Mouse (Mus musculus): ENCODE data around the gene Acss3. TPM values are rescaled to one million over a fixed set of nuclear protein-coding genes. Genes with fewer than 3 reads are reported as not detected.

Acss3 gene
- polyA plus RNA-seq, 1 experiment = 0.66 TPM

GRCm38 (mm10) chr10:106913032-106913431 lies 210.4 kb downstream of the Acss3 start:
- Histone ChIP-seq H3K27me3 (ENCODE audit: control insufficient read depth, insufficient read depth, low read length, poor library complexity, severe bottlenecking) (no peaks in the 10 kb centered on the region), H3K4me1 (ENCODE audit: control insufficient read depth, insufficient read depth, low read length) (peaks cover 1% of the 10 kb centered on the region), H3K9ac (ENCODE audit: low read depth, poor library complexity, severe bottlenecking) (no peak overlapping the region), H3K9me3 (replicated peaks; ENCODE audit: control insufficient read depth, insufficient read depth, low read length, poor library complexity, severe bottlenecking) (peaks cover 8% of the 10 kb centered on the region; the same call in 1 of the 2 replicates), H3K4me3 (ENCODE audit: low read depth, low read length) (no peak overlapping the region), H3K36me3 (ENCODE audit: control insufficient read depth, insufficient read depth, low read length, poor library complexity, severe bottlenecking) (no peaks in the 10 kb centered on the region), H3K27ac (ENCODE audit: insufficient read depth, low read length) (no peak overlapping the region)
- TF ChIP-seq EP300 (IDR thresholded peaks at IDR 0.05; ENCODE audit: insufficient read depth, low read depth, low read length) (no peak), CTCF (IDR thresholded peaks at IDR 0.05; ENCODE audit: low read depth, low read length) (no peak), POLR2A (IDR thresholded peaks at IDR 0.05; ENCODE audit: insufficient read depth, low read length) (no peak)

GRCm38 (mm10) chr10:106910108-106910507 lies 213.4 kb downstream of the Acss3 start:
- TF ChIP-seq EP300 (IDR thresholded peaks at IDR 0.05; ENCODE audit: insufficient read depth, low read depth, low read length) (no peak), POLR2A (IDR thresholded peaks at IDR 0.05; ENCODE audit: insufficient read depth, low read length) (no peak), CTCF (IDR thresholded peaks at IDR 0.05; ENCODE audit: low read depth, low read length) (no peak)
- H3K27me3 ChIP-seq (ENCODE audit: control insufficient read depth, insufficient read depth, low read length, poor library complexity, severe bottlenecking) = no peaks in the 10 kb centered on the region
- peaks cover 8% of the 10 kb centered on the region; the same call in 1 of the 2 replicates for H3K9me3 ChIP-seq (replicated peaks; ENCODE audit: control insufficient read depth, insufficient read depth, low read length, poor library complexity, severe bottlenecking)
- H3K9ac ChIP-seq (ENCODE audit: low read depth, poor library complexity, severe bottlenecking) = no peak overlapping the region
- H3K4me1 ChIP-seq (ENCODE audit: control insufficient read depth, insufficient read depth, low read length) = no peaks in the 10 kb centered on the region
- H3K36me3 ChIP-seq (ENCODE audit: control insufficient read depth, insufficient read depth, low read length, poor library complexity, severe bottlenecking) = no peaks in the 10 kb centered on the region
- H3K27ac ChIP-seq (ENCODE audit: insufficient read depth, low read length) = no peak overlapping the region
- H3K4me3 ChIP-seq (ENCODE audit: low read depth, low read length) = no peak overlapping the region

DNA sequence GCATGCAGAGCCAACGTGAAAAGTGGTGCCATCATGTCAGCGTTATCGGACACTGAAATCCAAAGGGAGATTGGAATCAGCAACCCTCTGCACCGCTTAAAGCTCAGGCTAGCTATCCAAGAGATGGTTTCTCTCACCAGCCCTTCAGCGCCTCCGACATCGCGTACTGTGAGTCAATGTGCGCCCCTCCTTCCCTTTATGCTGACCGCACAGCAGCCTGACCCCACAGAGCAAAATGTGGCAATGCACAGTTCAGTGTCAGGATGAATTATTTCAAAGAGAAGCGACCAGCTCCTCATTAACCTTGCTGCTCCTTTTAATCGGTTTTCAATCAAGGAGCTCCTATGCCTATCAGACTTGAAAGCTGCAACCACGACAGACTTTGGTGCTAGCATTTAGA lies 227.1 kb downstream of the Acss3 start:
- H3K27ac ChIP-seq (ENCODE audit: insufficient read depth, low read length) = no peak overlapping the region
- no peak overlapping the region for H3K9ac ChIP-seq (ENCODE audit: low read depth, poor library complexity, severe bottlenecking)
- no peaks in the 10 kb centered on the region for H3K36me3 ChIP-seq (ENCODE audit: control insufficient read depth, insufficient read depth, low read length, poor library complexity, severe bottlenecking)
- H3K4me3 ChIP-seq (ENCODE audit: low read depth, low read length) = no peak overlapping the region
- TF ChIP-seq CTCF (IDR thresholded peaks at IDR 0.05; ENCODE audit: low read depth, low read length) (no peak), POLR2A (IDR thresholded peaks at IDR 0.05; ENCODE audit: insufficient read depth, low read length) (no peak), EP300 (IDR thresholded peaks at IDR 0.05; ENCODE audit: insufficient read depth, low read depth, low read length) (no peak)
- no peaks in the 10 kb centered on the region for H3K27me3 ChIP-seq (ENCODE audit: control insufficient read depth, insufficient read depth, low read length, poor library complexity, severe bottlenecking)
- H3K9me3 ChIP-seq (replicated peaks; ENCODE audit: control insufficient read depth, insufficient read depth, low read length, poor library complexity, severe bottlenecking) = no peaks in the 10 kb centered on the region
- no peaks in the 10 kb centered on the region for H3K4me1 ChIP-seq (ENCODE audit: control insufficient read depth, insufficient read depth, low read length)

Other genes starting within 250 kb of the Acss3 start
- not detected in 2 replicates for gene Lin7a, start 148.0 kb upstream of the Acss3 start, polyA plus RNA-seq (2011; ENCODE audit: insufficient read depth, insufficient read length, low read depth, missing spikeins)

Data from ES-Bruce4 (cell line).